Mouse (Mus musculus) heart, adult 8-10 months (tissue): ENCODE measurements at regions not wholly inside any gene's neighbourhood (a gene's known extent, or its start where the extent isn't known, plus 50 kb on each side); places are given as distances from the start of the nearest gene placed in this dataset.

Experiments used
- DNase-seq: peaks from one replicate; pipeline ENCODE4 v3.0.0; 2022; ENCODE audit warnings: low spot score

DNA sequence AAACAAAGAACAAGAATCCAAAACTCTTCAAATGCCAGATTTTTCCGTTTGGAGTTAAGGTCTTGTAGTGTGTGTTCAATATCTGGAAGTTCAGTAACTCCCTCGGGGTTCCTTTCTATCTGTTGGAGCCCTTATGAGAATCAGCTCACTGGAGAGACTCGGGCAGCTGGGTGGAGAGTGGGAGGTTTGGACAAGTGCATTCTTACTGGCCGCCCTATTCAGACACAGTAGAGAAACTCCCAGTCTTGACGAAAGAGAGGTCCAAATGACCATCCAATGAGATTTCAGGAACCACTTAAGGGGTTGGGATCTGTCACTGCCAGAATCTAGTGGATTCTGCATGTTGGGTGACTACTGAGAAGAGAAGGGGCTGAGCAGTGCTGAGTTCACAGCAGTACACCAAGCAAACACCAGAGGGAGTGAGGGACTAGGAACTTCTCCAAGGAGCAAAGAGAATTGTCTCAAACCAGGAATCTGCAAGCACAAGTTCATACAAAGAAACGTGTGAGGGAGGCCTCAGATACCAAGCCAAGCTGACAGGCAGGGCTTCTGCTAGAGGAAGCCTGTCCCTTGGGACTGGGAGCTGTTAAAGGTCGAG is 310.0 kb upstream of the Magi2 start:
- DNase-seq = peak; percentile 8

DNA sequence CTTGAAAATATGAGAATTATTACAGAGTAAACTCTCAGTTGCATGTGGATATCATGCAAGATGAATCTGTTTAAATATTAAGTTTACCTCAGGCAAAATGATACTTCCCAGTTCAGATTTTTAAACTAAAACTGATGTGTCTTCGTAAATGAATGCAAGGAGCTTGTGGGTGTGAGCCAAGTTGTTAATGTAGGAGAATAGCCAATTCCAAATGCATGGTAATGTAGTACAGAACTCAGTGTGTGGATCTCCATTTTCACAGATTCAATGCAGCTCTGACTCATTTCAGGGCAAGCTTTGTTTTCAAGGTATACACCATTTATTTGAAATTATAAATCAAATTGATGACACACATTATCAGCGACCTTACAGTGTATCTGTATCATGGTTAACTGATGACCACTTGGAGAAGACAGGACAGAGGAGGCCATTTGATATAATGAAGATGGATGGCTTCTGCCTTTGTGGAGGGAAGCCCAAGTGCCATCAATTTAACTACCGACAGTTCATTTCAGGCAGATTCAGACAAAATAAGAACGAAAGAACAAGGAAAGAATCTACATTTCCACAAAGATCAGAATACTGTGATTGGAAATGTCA is 272.9 kb upstream of the Magi2 start:
- no peak for DNase-seq
